Mouse (Mus musculus): ENCODE measurements around the gene BC037034. TPM values are rescaled to one million over a fixed set of nuclear protein-coding genes. Genes with fewer than 3 reads are reported as not detected.
A peak's percentile ranks its signal among the peaks of the same experiment; 100 is the strongest.

Gene BC037034
- polyA plus RNA-seq (2016; fragmentation: Nextera tagmentation; extraction: Ambion mirVana): 20.1 and 25.4 TPM in 2 replicates

DNA sequence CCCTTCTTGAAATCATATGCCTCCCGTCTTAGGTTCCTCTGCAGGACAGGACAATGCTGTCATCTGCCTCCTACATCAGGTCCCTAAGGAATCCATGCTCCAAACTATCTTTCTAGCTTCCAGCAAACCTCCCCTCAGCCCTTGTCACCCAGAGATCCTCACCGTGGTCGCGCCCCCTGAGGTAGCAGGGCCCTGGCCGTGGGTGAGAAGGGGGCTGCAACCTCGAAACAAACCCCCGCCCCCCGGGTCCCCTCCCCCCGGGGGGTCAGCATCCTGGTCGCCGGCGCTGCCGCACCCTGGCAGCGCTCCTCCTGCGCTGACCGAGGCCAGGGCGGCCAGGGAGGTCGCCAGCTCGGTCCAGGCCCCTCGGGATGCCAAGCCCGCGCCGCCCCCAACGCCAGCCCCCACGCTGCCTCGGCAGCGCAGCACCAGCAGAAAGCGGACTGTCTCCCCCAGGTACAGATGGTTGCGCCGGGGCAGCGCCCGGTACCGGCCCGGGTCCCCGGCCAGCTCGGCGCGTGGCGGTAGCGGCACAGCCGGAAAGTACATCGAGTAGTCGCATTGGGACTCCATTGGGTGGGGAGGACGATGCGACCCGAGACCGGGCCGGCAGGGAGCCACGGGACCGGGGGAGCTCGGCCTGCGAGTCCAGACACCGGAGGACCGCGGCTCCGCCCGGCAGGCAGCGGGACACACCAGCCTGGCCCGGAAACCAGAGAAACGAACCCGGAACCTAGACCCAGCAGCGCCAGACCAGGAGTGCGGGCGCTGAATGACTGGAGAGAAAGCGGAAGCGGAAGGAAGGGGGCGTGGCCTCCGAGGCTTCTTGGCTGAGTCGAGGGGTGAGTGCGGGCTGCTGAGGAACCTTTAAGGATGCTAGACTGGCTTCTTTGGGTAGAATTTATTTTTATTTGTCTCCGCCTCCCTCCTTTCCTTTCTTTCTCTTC, at the start of gene BC037034:
Gene BC037034, minus strand, starts transcription at position 774 of the 947 bp plus-strand sequence.
- Histone ChIP-seq H3K36me3 (peaks cover 46% of the 10 kb centered on the region), H3K27me3 (replicated peaks) (no peaks in the 10 kb centered on the region), H3K4me2 (replicated peaks) (peak within 1 kb of the TSS; percentile 100), H3K27ac (peak within 1 kb of the TSS; percentile 32; the same call in 1 of the 2 replicates), H3K9ac (peak within 1 kb of the TSS; percentile 97), H3K4me1 (peaks cover 21% of the 10 kb centered on the region), H3K4me3 (peak within 1 kb of the TSS; percentile 97), H3K9me3 (no peaks in the 10 kb centered on the region)
- under 1% methylated on average over 65 of the region's 71 CpGs for WGBS
- ATAC-seq (ENCODE audit: low FRiP score, low read depth): peak; percentile 88

GRCm38 (mm10) chr5:138312795-138313194, 49.0 kb upstream of the BC037034 start:
- ATAC-seq (ENCODE audit: low FRiP score, low read depth): no peak
- Histone ChIP-seq H3K36me3 (no peaks in the 10 kb centered on the region), H3K9me3 (no peaks in the 10 kb centered on the region), H3K4me2 (replicated peaks) (no peak overlapping the region), H3K4me3 (no peak overlapping the region), H3K27me3 (replicated peaks) (no peaks in the 10 kb centered on the region), H3K9ac (no peak overlapping the region), H3K27ac (no peak overlapping the region), H3K4me1 (no peaks in the 10 kb centered on the region)
- 93% methylated on average over 3 of the region's 3 CpGs for WGBS

DNA sequence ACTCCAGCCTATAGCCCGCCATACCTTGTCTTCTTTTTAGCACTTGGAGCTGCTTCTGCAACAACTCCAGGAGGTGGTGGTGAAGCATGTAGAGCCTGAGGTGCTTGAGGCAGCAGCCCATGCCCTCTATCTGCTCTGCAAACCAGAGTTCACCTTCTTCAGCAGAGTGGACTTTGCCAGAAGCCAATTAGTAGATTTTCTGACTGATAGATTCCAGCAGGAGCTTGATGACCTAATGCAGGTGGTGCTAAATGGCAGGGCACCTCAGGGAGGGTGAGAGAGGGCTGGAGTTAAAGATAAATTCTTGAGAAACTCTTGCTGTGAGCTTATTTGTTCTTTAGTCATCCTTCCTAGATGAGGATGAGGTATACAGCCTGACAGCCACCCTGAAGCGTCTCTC, 35.8 kb upstream of the BC037034 start:
- no peak overlapping the region for H3K9ac ChIP-seq
- no peaks in the 10 kb centered on the region for H3K9me3 ChIP-seq
- H3K4me3 ChIP-seq: no peak overlapping the region
- WGBS: 72% methylated on average over 2 of the region's 2 CpGs
- no peak overlapping the region for H3K4me2 ChIP-seq (replicated peaks)
- ATAC-seq (ENCODE audit: low FRiP score, low read depth): no peak
- no peak overlapping the region for H3K27ac ChIP-seq
- no peaks in the 10 kb centered on the region for H3K27me3 ChIP-seq (replicated peaks)
- H3K4me1 ChIP-seq: no peaks in the 10 kb centered on the region
- H3K36me3 ChIP-seq: no peaks in the 10 kb centered on the region

DNA sequence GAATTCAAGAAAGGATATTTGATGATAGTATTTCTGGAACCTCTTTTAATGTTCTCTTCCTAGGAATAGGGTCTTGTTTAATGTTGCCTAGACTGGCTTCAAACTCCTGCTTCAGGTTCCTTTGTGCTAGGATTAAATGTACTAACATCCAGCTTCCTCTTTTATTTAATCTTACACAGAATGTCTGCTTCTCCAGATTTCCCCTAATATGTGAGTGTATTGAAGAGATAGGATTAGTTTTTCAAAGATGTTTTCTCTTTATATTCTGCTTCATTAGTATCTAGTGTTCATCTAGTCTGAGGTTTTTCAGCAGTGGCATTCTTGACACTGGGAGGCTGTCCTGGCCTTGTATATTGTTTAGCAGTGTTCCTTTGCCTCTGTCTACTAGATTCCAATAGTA, 30.3 kb upstream of the BC037034 start:
- Histone ChIP-seq H3K9ac (no peak overlapping the region), H3K9me3 (no peaks in the 10 kb centered on the region), H3K27ac (no peak overlapping the region), H3K4me1 (no peaks in the 10 kb centered on the region), H3K4me3 (no peak overlapping the region), H3K27me3 (replicated peaks) (no peaks in the 10 kb centered on the region), H3K36me3 (no peaks in the 10 kb centered on the region), H3K4me2 (replicated peaks) (no peak overlapping the region)
- ATAC-seq (ENCODE audit: low FRiP score, low read depth): no peak

DNA sequence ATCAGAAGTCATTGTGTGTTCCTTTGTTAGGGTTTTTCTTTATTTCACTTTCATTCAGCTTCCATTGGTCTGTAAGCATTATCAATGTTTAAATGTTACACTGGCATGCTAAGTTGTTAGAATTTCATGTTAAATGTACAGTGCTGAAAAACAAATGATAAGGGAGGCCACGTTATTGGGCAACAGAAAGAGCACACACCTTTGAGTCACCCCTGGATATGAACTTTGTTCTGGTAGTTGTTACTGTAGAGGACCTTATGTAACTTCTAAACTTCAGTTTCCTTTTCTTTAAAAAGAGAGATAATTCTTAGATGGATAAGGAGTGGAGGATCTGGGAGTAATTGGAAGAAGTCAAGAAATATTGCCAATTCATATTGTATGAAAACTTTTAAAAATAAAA, 27.8 kb upstream of the BC037034 start:
- ATAC-seq (ENCODE audit: low FRiP score, low read depth): no peak
- H3K27me3 ChIP-seq (replicated peaks): no peaks in the 10 kb centered on the region
- 86% methylated on average over 1 of the region's 1 CpGs for WGBS
- no peaks in the 10 kb centered on the region for H3K9me3 ChIP-seq
- H3K4me2 ChIP-seq (replicated peaks): no peak overlapping the region
- H3K27ac ChIP-seq: no peak overlapping the region
- H3K9ac ChIP-seq: no peak overlapping the region
- H3K4me1 ChIP-seq: no peaks in the 10 kb centered on the region
- H3K4me3 ChIP-seq: no peak overlapping the region
- H3K36me3 ChIP-seq: no peaks in the 10 kb centered on the region

DNA sequence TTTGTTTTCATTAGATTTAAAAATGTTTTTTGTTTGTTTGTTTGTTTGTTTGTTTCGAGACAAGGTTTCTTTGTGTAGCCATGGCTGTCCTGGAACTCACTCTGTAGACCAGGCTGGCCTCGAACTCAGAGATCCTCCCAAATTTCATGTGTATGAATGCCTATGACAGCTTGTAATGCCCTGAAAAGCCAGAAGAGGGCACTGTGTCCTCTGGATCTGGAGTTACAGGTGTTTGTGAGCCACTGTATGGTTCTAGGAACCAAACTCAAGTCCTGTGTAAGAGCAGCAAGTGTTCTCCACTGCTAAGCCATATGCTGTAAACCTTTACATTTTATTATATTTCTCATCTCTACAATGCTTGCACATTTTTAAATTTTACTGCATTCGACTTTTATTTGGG, 24.0 kb upstream of the BC037034 start:
- WGBS: 78% methylated on average over 3 of the region's 3 CpGs
- ATAC-seq (ENCODE audit: low FRiP score, low read depth): no peak
- no peaks in the 10 kb centered on the region for H3K27me3 ChIP-seq (replicated peaks)
- H3K9me3 ChIP-seq: no peaks in the 10 kb centered on the region
- no peak overlapping the region for H3K9ac ChIP-seq
- no peak overlapping the region for H3K27ac ChIP-seq
- H3K4me1 ChIP-seq: no peaks in the 10 kb centered on the region
- H3K4me3 ChIP-seq: no peak overlapping the region
- H3K36me3 ChIP-seq: no peaks in the 10 kb centered on the region
- H3K4me2 ChIP-seq (replicated peaks): no peak overlapping the region

- Histone ChIP-seq H3K9me3 (peaks cover 3% of the 10 kb centered on the region; the same call in 1 of the 2 replicates), H3K27ac (no peak overlapping the region), H3K4me2 (replicated peaks) (no peak overlapping the region), H3K9ac (no peak overlapping the region), H3K4me1 (peaks cover 7% of the 10 kb centered on the region), H3K4me3 (no peak overlapping the region), H3K27me3 (replicated peaks) (no peaks in the 10 kb centered on the region), H3K36me3 (no peaks in the 10 kb centered on the region)
- ATAC-seq (ENCODE audit: low FRiP score, low read depth): no peak
- 63% methylated on average over 1 of the region's 1 CpGs for WGBS
Measured at GRCm38 (mm10) chr5:138283540-138283939, 19.7 kb upstream of the BC037034 start.

DNA sequence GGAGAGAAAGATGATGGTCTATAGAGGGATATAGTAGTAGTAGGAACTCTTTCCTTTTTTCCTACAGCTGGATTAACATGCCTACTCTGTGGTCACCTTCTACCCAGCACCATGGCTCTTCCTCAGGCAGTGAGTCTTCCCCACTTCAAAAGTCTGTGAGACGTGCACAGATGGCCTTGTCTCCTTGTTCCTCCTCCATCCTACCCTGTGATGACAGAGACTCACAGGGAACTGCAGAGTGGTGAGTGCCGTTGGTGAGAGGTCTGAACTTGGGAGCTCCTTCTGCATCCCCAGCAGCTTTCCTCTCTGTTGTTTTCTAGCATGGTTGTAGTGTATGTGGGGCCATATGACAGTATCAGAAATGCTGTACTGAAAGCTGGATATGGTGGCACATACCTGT, 18.0 kb upstream of the BC037034 start:
- H3K9ac ChIP-seq: no peak overlapping the region
- H3K36me3 ChIP-seq: peaks cover 17% of the 10 kb centered on the region
- WGBS: 86% methylated on average over 2 of the region's 2 CpGs
- H3K9me3 ChIP-seq: peaks cover 3% of the 10 kb centered on the region; the same call in 1 of the 2 replicates
- no peak overlapping the region for H3K4me2 ChIP-seq (replicated peaks)
- no peaks in the 10 kb centered on the region for H3K27me3 ChIP-seq (replicated peaks)
- no peak for ATAC-seq (ENCODE audit: low FRiP score, low read depth)
- peaks cover 24% of the 10 kb centered on the region for H3K4me1 ChIP-seq
- H3K27ac ChIP-seq: no peak overlapping the region
- H3K4me3 ChIP-seq: no peak overlapping the region

- Histone ChIP-seq H3K36me3 (peaks cover 25% of the 10 kb centered on the region), H3K27ac (no peak overlapping the region), H3K9ac (no peak overlapping the region), H3K4me3 (no peak overlapping the region), H3K27me3 (replicated peaks) (no peaks in the 10 kb centered on the region), H3K9me3 (peaks cover 3% of the 10 kb centered on the region; the same call in 1 of the 2 replicates), H3K4me1 (peaks cover 34% of the 10 kb centered on the region), H3K4me2 (replicated peaks) (no peak overlapping the region)
- WGBS: 91% methylated on average over 15 of the region's 15 CpGs
- ATAC-seq (ENCODE audit: low FRiP score, low read depth): no peak
Measured at GRCm38 (mm10) chr5:138280829-138281228, 17.0 kb upstream of the BC037034 start.

DNA sequence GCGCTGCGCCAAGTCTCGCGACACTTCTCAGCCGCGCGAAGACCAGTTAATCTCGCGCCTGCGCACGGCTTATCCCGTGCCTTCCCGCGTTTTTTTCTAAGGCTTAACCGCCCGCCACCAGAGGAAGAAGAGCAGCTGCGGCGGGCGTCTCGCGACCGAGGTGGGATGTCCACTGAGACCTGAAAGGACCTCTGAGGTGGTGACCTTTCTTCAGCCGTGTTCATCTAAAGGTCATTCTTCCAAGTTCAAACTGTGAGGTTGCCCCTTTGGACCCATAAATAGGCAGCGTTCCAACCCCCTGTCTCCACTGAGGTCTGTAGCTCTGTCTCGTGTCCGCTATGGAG, 16.6 kb upstream of the BC037034 start:
- 23% methylated on average over 26 of the region's 26 CpGs for WGBS
- peaks cover 38% of the 10 kb centered on the region for H3K4me1 ChIP-seq
- H3K27me3 ChIP-seq (replicated peaks): no peaks in the 10 kb centered on the region
- peak overlapping the region; percentile 26 for H3K4me2 ChIP-seq (replicated peaks)
- H3K9ac ChIP-seq: no peak overlapping the region
- H3K9me3 ChIP-seq: peaks cover 3% of the 10 kb centered on the region; the same call in 1 of the 2 replicates
- no peak overlapping the region for H3K27ac ChIP-seq
- H3K36me3 ChIP-seq: peaks cover 25% of the 10 kb centered on the region
- no peak for ATAC-seq (ENCODE audit: low FRiP score, low read depth)
- H3K4me3 ChIP-seq: 0 out of 2 replicates have a peak overlapping the region, but pooled peaks have one; percentile 77

DNA sequence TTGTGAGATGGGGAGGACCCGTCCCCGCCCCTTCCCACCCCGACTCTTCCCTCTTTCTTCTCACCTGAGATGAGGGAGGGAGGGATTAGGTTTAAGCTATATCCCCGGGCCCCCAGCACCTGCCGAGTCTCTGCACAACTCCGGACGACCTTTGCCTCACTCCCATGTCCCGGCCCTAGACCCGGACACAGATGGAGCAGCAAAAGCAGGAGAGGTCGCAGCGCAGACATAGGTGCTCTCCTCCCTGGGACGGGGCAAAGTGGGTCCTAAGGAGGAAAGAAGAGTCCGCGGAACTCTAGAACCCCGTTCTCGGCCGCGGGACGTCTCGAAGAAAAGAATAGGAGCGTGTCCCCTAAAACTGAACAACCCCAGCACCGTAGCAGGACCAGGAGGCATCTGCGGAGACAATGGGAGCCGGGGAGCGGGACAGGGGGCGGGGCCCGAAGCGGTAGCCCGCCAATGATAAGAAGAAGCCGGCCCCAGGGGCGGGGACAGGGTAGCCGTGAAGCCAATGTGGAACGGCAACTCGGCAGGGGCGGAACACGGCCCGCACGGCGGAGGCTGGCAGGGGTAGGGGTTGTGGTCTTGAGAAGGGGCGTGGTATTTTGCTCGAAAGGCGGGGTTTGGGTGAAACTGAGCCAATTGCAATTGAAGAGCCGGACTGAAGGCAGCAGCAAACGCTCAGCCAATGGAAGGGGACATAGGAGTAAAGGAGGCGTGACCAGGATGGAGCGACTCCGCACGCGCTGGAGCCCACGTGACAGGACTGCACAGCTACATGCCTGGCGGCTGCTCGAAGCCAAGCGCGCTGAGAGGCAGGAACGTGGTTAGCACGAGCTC, 16.0 kb upstream of the BC037034 start, which contains the start of the genes Gm43720, Gpc2 and Stag3:
Gene Gm43720, minus strand, starts transcription at position 374 of the 840 bp plus-strand sequence.
Gene Gpc2, minus strand, starts transcription at position 421 of the 840 bp plus-strand sequence.
Gene Stag3, plus strand, starts transcription at position 656 of the 840 bp plus-strand sequence.
- peaks cover 29% of the 10 kb centered on the region for H3K36me3 ChIP-seq
- peak within 1 kb of the TSS; percentile 33; the same call in 1 of the 2 replicates for H3K27ac ChIP-seq
- no peaks in the 10 kb centered on the region for H3K27me3 ChIP-seq (replicated peaks)
- H3K4me3 ChIP-seq: peak within 1 kb of the TSS; percentile 77
- H3K4me1 ChIP-seq: peaks cover 44% of the 10 kb centered on the region
- peak within 1 kb of the TSS; percentile 93 for H3K9ac ChIP-seq
- peak within 1 kb of the TSS; percentile 89 for H3K4me2 ChIP-seq (replicated peaks)
- peak; percentile 97 for ATAC-seq (ENCODE audit: low FRiP score, low read depth)
- WGBS: under 1% methylated on average over 56 of the region's 56 CpGs
- H3K9me3 ChIP-seq: peaks cover 3% of the 10 kb centered on the region; the same call in 1 of the 2 replicates

DNA sequence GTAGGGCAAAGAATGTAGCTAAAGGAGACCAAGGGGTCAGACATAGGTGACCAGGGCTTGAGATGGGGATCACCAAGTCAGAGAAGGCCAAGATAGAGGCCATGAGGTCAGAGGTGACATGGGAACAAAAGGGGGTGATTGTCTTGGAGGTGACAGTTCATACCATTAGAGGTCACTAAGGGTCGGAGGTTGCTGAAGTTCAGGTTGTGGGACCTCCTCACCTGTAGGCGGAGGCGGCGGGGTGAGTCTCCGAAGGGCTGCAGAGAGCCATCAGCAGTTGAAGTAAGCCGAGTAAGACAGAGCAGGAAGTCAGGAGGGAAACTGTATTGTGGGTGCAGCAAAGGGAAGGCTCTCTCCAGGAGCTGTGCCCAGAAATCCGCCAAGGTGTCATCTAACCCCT, 14.2 kb upstream of the BC037034 start:
- H3K27ac ChIP-seq: no peak overlapping the region
- H3K9me3 ChIP-seq: peaks cover 3% of the 10 kb centered on the region; the same call in 1 of the 2 replicates
- H3K36me3 ChIP-seq: peaks cover 35% of the 10 kb centered on the region
- peak overlapping the region; percentile 93 for H3K9ac ChIP-seq
- H3K4me2 ChIP-seq (replicated peaks): peak overlapping the region; percentile 89
- H3K4me3 ChIP-seq: peak overlapping the region; percentile 77
- ATAC-seq (ENCODE audit: low FRiP score, low read depth): no peak
- WGBS: 88% methylated on average over 7 of the region's 7 CpGs
- H3K4me1 ChIP-seq: peaks cover 55% of the 10 kb centered on the region
- H3K27me3 ChIP-seq (replicated peaks): no peaks in the 10 kb centered on the region
